Mouse (Mus musculus) kidney, postnatal 0 days (tissue): ENCODE results near the gene Rpl23. TPM values are rescaled to one million over a fixed set of nuclear protein-coding genes. Genes with fewer than 3 reads are reported as not detected.
A peak's percentile ranks its signal among the peaks of the same experiment; 100 is the strongest.
"Not testable (repeated sequence)": the region's sequence is repeated elsewhere in the genome, so short reads cannot be mapped to it uniquely, and the experiment has no call there.

Experiments
- ATAC-seq: fragments of 200-750 bp; cut with Nextera tagmentation; replicated peaks from 2 replicates; pipeline ENCODE4 v1.8.0; 2017; ENCODE audit warnings: low read depth, moderate number of reproducible peaks, moderate TSS enrichment, moderate library complexity; ENCODE audit not compliant: low FRiP score
- DNase-seq: peaks from one replicate; pipeline ENCODE4 v3.0.0-alpha.2; 2016; ENCODE audit warnings: low spot score
- H3K27ac ChIP-seq: fragments of 300-500 bp; sonication (generic); 2 replicates; pipeline ENCODE4 v1.5.1; 2014; ENCODE audit warnings: mild to moderate bottlenecking
- H3K27me3 ChIP-seq: fragments of 300-500 bp; sonication (generic); 2 replicates; pipeline ENCODE4 v1.6.1; 2014; ENCODE audit warnings: low read length, mixed read lengths; ENCODE audit not compliant: insufficient read depth
- H3K36me3 ChIP-seq: fragments of 300-500 bp; sonication (generic); 2 replicates; pipeline ENCODE4 v1.6.1; 2014; ENCODE audit warnings: low read length, mixed read lengths; ENCODE audit not compliant: insufficient read depth
- H3K4me1 ChIP-seq: fragments of 300-500 bp; sonication (generic); replicated peaks from 2 replicates; pipeline ENCODE4 v1.6.1; 2014; ENCODE audit warnings: antibody characterized with exemption, low read length, mixed read lengths; ENCODE audit not compliant: insufficient read depth
- H3K4me2 ChIP-seq: fragments of 300-500 bp; sonication (generic); 2 replicates; pipeline ENCODE4 v1.6.1; 2014; ENCODE audit warnings: mild to moderate bottlenecking, low read length, moderate library complexity, mixed read lengths
- H3K4me3 ChIP-seq: fragments of 300-500 bp; sonication (generic); replicated peaks from 2 replicates; pipeline ENCODE4 v1.5.1; 2014; ENCODE audit warnings: low read depth, low read length
- H3K9ac ChIP-seq: fragments of 300-500 bp; sonication (generic); 2 replicates; pipeline ENCODE4 v1.6.1; 2014; ENCODE audit warnings: low read depth, low read length
- H3K9me3 ChIP-seq: fragments of 300-500 bp; sonication (generic); replicated peaks from 2 replicates; pipeline ENCODE4 v1.6.1; 2016; ENCODE audit warnings: low read length, inconsistent platforms, mixed read lengths
- CTCF ChIP-seq: IDR thresholded peaks from 2 replicates; pipeline ENCODE4 v1.5.1; 2016; ENCODE audit warnings: antibody characterized with exemption, low read depth, mild to moderate bottlenecking, moderate library complexity
- WGBS: fragments of 180-500 bp; shearing (Covaris S2); extraction: QIAGEN DNeasy Blood & Tissue Kit; methylation state at CpG from one replicate; pipeline ENCODE4 v1.1.7; 2014; 5-methylcytosine and 5-hydroxymethylcytosine counted together
- polyA plus RNA-seq: library from polyadenylated mRNA; unstranded; fragments of >200 nt; fragmentation: Nextera tagmentation; extraction: Ambion mirVana; gene quantifications from 2 replicates; pipeline ENCODE4 v1.2.1, GENCODE M21; 2015

Gene Rpl23
- polyA plus RNA-seq, 1 experiment from 2014 or later, result 863 TPM

- under 1% methylated on average over 71 of the region's 71 CpGs for WGBS
- Histone ChIP-seq H3K4me1 (peaks cover 22% of the 10 kb centered on the region), H3K4me3 (peak overlapping the region; percentile 84), H3K4me2 (peak overlapping the region; percentile 81), H3K27me3 (no peaks in the 10 kb centered on the region), H3K9me3 (no peaks in the 10 kb centered on the region), H3K36me3 (no peaks in the 10 kb centered on the region), H3K9ac (peak overlapping the region; percentile 82), H3K27ac (peak overlapping the region; percentile 93)
- no peak for TF ChIP-seq CTCF
- ATAC-seq (peak; percentile 61), DNase-seq (peak; percentile 93)
Measured at GRCm38 (mm10) chr11:97799146-97799993, 17.1 kb upstream of the Rpl23 start.

- Histone ChIP-seq H3K4me1 (peaks cover 16% of the 10 kb centered on the region; the same call in 1 of the 2 replicates), H3K36me3 (no peaks in the 10 kb centered on the region), H3K27me3 (no peaks in the 10 kb centered on the region), H3K4me3 (peak within 1 kb of the TSS; percentile 84), H3K4me2 (peak within 1 kb of the TSS; percentile 81), H3K9me3 (no peaks in the 10 kb centered on the region), H3K9ac (peak within 1 kb of the TSS; percentile 82), H3K27ac (peak within 1 kb of the TSS; percentile 93)
- TF ChIP-seq CTCF, result no peak
- peak; percentile 59 for ATAC-seq
- 1% methylated on average over 11 of the region's 11 CpGs for WGBS
- DNase-seq, result peak; percentile 81
Measured at GRCm38 (mm10) chr11:97798782-97799145, 16.5 kb upstream of the Rpl23 start, which contains the start of gene Lasp1. TSS of gene Lasp1 (plus strand) at chr11:97799000.

GRCm38 (mm10) chr11:97798083-97798435 lies 15.8 kb upstream of the Rpl23 start:
- Histone ChIP-seq H3K4me1 (peaks cover 14% of the 10 kb centered on the region; the same call in 1 of the 2 replicates), H3K36me3 (no peaks in the 10 kb centered on the region), H3K9ac (no peak overlapping the region), H3K4me2 (peak overlapping the region; percentile 19; the same call in 1 of the 2 replicates), H3K9me3 (no peaks in the 10 kb centered on the region), H3K27me3 (no peaks in the 10 kb centered on the region), H3K4me3 (no peak overlapping the region), H3K27ac (no peak overlapping the region)
- no peak for TF ChIP-seq CTCF
- DNase-seq (no peak), ATAC-seq (no peak)
- 34% methylated on average over 8 of the region's 8 CpGs for WGBS

- DNase-seq (no peak), ATAC-seq (no peak)
- no peaks in the 10 kb centered on the region for H3K36me3 ChIP-seq
- H3K4me1 ChIP-seq, result peaks cover 14% of the 10 kb centered on the region; the same call in 1 of the 2 replicates
- no peak for TF ChIP-seq CTCF
- no peak overlapping the region for H3K9ac ChIP-seq
- H3K27me3 ChIP-seq, result no peaks in the 10 kb centered on the region
- H3K9me3 ChIP-seq, result no peaks in the 10 kb centered on the region
- H3K27ac ChIP-seq, result no peak overlapping the region
- 0 out of 2 replicates have a peak overlapping the region, but pooled peaks have one; percentile 19 for H3K4me2 ChIP-seq
- H3K4me3 ChIP-seq, result no peak overlapping the region
- 70% methylated on average over 15 of the region's 15 CpGs for WGBS
Measured at GRCm38 (mm10) chr11:97797369-97798082, 15.3 kb upstream of the Rpl23 start.

GRCm38 (mm10) chr11:97796910-97797309 lies 14.7 kb upstream of the Rpl23 start:
- no peak for ATAC-seq
- H3K27me3 ChIP-seq, result no peaks in the 10 kb centered on the region
- 0 out of 2 replicates have a peak, but pooled peaks cover 8% of the 10 kb centered on the region for H3K4me1 ChIP-seq
- H3K36me3 ChIP-seq, result no peaks in the 10 kb centered on the region
- H3K9me3 ChIP-seq, result no peaks in the 10 kb centered on the region
- H3K9ac ChIP-seq, result no peak overlapping the region
- H3K4me3 ChIP-seq, result no peak overlapping the region
- no peak overlapping the region for H3K4me2 ChIP-seq
- H3K27ac ChIP-seq, result no peak overlapping the region
- DNase-seq, result peak; percentile 69
- peak; percentile 62 for TF ChIP-seq CTCF
- WGBS, result 5% methylated on average over 6 of the region's 6 CpGs

- Histone ChIP-seq H3K4me2 (no peak overlapping the region), H3K4me3 (no peak overlapping the region), H3K36me3 (no peaks in the 10 kb centered on the region), H3K4me1 (no peaks in the 10 kb centered on the region), H3K27me3 (no peaks in the 10 kb centered on the region), H3K9me3 (no peaks in the 10 kb centered on the region), H3K27ac (no peak overlapping the region), H3K9ac (no peak overlapping the region)
- TF ChIP-seq CTCF, result peak; percentile 79
- DNase-seq (no peak), ATAC-seq (0 out of 2 replicates have a peak, but pooled peaks have one; percentile 13)
- WGBS, result 6% methylated on average over 2 of the region's 2 CpGs
Measured at GRCm38 (mm10) chr11:97793165-97793564, 10.9 kb upstream of the Rpl23 start.

GRCm38 (mm10) chr11:97790778-97791438 lies 8.7 kb upstream of the Rpl23 start:
- WGBS, result 76% methylated on average over 2 of the region's 2 CpGs
- not testable (repeated sequence) for H3K27me3 ChIP-seq, DNase-seq, H3K4me1 ChIP-seq, H3K27ac ChIP-seq, ATAC-seq, H3K9ac ChIP-seq, H3K4me2 ChIP-seq, H3K4me3 ChIP-seq, H3K36me3 ChIP-seq, H3K9me3 ChIP-seq
